Mouse (Mus musculus) ES-Bruce4 (cell line): ENCODE measurements at regions not wholly inside any gene's neighbourhood (a gene's known extent, or its start where the extent isn't known, plus 50 kb on each side); places are given as distances from the start of the nearest gene placed in this dataset.

Experiments used
- H3K27ac ChIP-seq: 2 replicates; pipeline ENCODE4 v1.5.1; 2012; ENCODE audit warnings: low read length, inconsistent platforms; ENCODE audit not compliant: insufficient read depth
- H3K27me3 ChIP-seq: 2 replicates; pipeline ENCODE4 v1.6.1; 2012; ENCODE audit warnings: mild to moderate bottlenecking, low read length, inconsistent platforms; ENCODE audit not compliant: control insufficient read depth, poor library complexity, insufficient read depth, severe bottlenecking
- H3K36me3 ChIP-seq: 2 replicates; pipeline ENCODE4 v1.6.1; 2012; ENCODE audit warnings: inconsistent platforms, mild to moderate bottlenecking, low read length, moderate library complexity; ENCODE audit not compliant: control insufficient read depth, poor library complexity, insufficient read depth, severe bottlenecking
- H3K4me1 ChIP-seq: one replicate; pipeline ENCODE4 v1.8.1; 2011; ENCODE audit warnings: low read length; ENCODE audit not compliant: control insufficient read depth, insufficient read depth
- H3K4me3 ChIP-seq: 2 replicates; pipeline ENCODE4 v1.5.1; 2011; ENCODE audit warnings: low read depth, mild to moderate bottlenecking, low read length
- H3K9ac ChIP-seq: 2 replicates; pipeline ENCODE4 v1.6.1; 2012; ENCODE audit warnings: low read depth, mild to moderate bottlenecking, inconsistent platforms; ENCODE audit not compliant: poor library complexity, severe bottlenecking
- H3K9me3 ChIP-seq: replicated peaks from 2 replicates; pipeline ENCODE4 v1.6.1; 2012; ENCODE audit warnings: mild to moderate bottlenecking, low read length, inconsistent platforms; ENCODE audit not compliant: control insufficient read depth, poor library complexity, insufficient read depth, severe bottlenecking
- CTCF ChIP-seq: IDR thresholded peaks from one replicate; pipeline ENCODE4 v1.8.1; 2011; ENCODE audit warnings: low read depth, low read length
- EP300 ChIP-seq: IDR thresholded peaks from 2 replicates; pipeline ENCODE4 v1.6.1; 2011; ENCODE audit warnings: low read depth, low read length; ENCODE audit not compliant: insufficient read depth
- POLR2A ChIP-seq: IDR thresholded peaks from one replicate; pipeline ENCODE4 v1.8.1; 2011; ENCODE audit warnings: low read length; ENCODE audit not compliant: insufficient read depth

- Histone ChIP-seq H3K36me3 (no peaks in the 10 kb centered on the region), H3K9me3 (no peaks in the 10 kb centered on the region; the same call in 1 of the 2 replicates), H3K27me3 (no peaks in the 10 kb centered on the region), H3K27ac (no peak overlapping the region), H3K4me1 (no peaks in the 10 kb centered on the region), H3K4me3 (no peak overlapping the region), H3K9ac (no peak overlapping the region)
- TF ChIP-seq EP300: no peak
- no peak for TF ChIP-seq CTCF
- TF ChIP-seq POLR2A: no peak
Measured at GRCm38 (mm10) chr12:118381013-118381412, 79.8 kb upstream of the Sp4 start.

- Histone ChIP-seq H3K4me3 (no peak overlapping the region), H3K4me1 (no peaks in the 10 kb centered on the region), H3K9ac (no peak overlapping the region), H3K27ac (no peak overlapping the region), H3K36me3 (no peaks in the 10 kb centered on the region), H3K27me3 (no peaks in the 10 kb centered on the region), H3K9me3 (no peaks in the 10 kb centered on the region; the same call in 1 of the 2 replicates)
- TF ChIP-seq EP300 (no peak), CTCF (no peak), POLR2A (no peak)
Measured at GRCm38 (mm10) chr12:118377898-118378297, 76.7 kb upstream of the Sp4 start.

GRCm38 (mm10) chr12:118376521-118377493 is 75.6 kb upstream of the Sp4 start:
- H3K36me3 ChIP-seq: no peaks in the 10 kb centered on the region
- TF ChIP-seq EP300 (no peak), POLR2A (no peak), CTCF (no peak)
- H3K9ac ChIP-seq: no peak overlapping the region
- H3K27ac ChIP-seq: no peak overlapping the region
- no peaks in the 10 kb centered on the region for H3K27me3 ChIP-seq
- H3K9me3 ChIP-seq: no peaks in the 10 kb centered on the region; the same call in 1 of the 2 replicates
- no peak overlapping the region for H3K4me3 ChIP-seq
- no peaks in the 10 kb centered on the region for H3K4me1 ChIP-seq

GRCm38 (mm10) chr12:118373250-118373649 is 72.0 kb upstream of the Sp4 start:
- Histone ChIP-seq H3K4me3 (no peak overlapping the region), H3K9me3 (no peaks in the 10 kb centered on the region), H3K4me1 (no peaks in the 10 kb centered on the region), H3K36me3 (no peaks in the 10 kb centered on the region), H3K27ac (no peak overlapping the region), H3K27me3 (no peaks in the 10 kb centered on the region), H3K9ac (no peak overlapping the region)
- TF ChIP-seq EP300: no peak

- Histone ChIP-seq H3K4me1 (no peaks in the 10 kb centered on the region), H3K27ac (no peak overlapping the region), H3K9ac (no peak overlapping the region), H3K9me3 (no peaks in the 10 kb centered on the region), H3K27me3 (no peaks in the 10 kb centered on the region), H3K36me3 (no peaks in the 10 kb centered on the region), H3K4me3 (no peak overlapping the region)
- TF ChIP-seq POLR2A (no peak), CTCF (no peak), EP300 (no peak)
Measured at GRCm38 (mm10) chr12:118371905-118372304, 70.7 kb upstream of the Sp4 start.

GRCm38 (mm10) chr12:118367307-118368076 is 66.3 kb upstream of the Sp4 start:
- no peak for TF ChIP-seq CTCF
- no peak overlapping the region for H3K4me3 ChIP-seq
- no peak overlapping the region for H3K27ac ChIP-seq
- H3K4me1 ChIP-seq: no peaks in the 10 kb centered on the region
- H3K36me3 ChIP-seq: no peaks in the 10 kb centered on the region
- H3K27me3 ChIP-seq: no peaks in the 10 kb centered on the region
- no peak overlapping the region for H3K9ac ChIP-seq
- no peaks in the 10 kb centered on the region for H3K9me3 ChIP-seq
